Mouse (Mus musculus) urinary bladder, postnatal 4 days (tissue): Measurements from ENCODE around the gene Dhcr7.

ENCODE experiments used
- DNase-seq, 2 experiments: peaks; one replicate each; pipeline ENCODE4 v3.0.0; 2021 to 2022; ENCODE audit warnings: low spot score in 2 of 2

Gene Dhcr7

DNA sequence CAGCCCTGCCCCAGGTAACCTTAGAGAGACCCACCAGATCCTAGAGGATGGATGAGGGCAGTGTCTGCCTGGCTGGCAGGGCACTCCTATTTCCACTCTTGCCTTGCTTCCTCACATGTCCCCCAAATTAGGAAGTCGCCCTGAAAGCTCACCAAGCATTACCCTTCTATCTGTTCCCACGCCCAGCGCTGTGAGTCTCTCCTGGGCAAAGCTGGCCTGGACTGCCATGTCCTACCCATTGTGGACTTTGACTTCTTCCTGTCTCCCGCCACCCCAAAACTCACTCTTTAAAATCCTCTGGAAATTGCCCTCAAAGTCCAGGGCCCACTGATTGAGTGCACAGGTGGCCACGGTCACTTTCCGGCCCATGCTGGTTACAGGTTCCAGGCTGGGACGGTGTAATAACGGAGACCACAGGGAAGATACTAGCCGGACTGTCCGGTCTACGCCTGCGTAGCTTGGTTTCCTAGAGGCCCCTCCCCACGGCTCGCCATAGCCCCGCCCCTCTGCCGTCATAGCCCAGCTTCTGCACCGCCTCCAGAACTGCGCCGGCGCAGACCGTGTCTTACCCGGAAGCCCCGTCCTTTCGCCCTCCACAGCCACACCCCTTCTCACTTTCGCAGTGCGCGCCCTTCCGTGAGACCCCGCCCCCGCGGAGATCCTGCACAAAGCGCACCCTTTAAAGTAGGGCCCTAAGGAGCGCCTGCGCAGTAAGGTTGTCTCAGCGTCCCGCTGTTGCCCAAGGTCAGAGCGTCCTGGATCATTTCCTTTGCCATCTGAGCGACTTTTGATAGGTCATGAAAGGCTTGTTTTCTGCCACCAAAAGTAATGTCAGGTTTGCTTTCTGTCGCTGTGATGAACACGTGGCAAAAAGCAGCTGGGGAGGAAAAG is at the start of gene Dhcr7, which contains the start of gene Nadsyn1:
Gene Dhcr7 (plus strand): TSS at position 771 of the 891 bp plus-strand sequence.
Gene Nadsyn1 (minus strand): TSS at position 475 of the 891 bp plus-strand sequence.
- peak; percentile 99 for DNase-seq

DNA sequence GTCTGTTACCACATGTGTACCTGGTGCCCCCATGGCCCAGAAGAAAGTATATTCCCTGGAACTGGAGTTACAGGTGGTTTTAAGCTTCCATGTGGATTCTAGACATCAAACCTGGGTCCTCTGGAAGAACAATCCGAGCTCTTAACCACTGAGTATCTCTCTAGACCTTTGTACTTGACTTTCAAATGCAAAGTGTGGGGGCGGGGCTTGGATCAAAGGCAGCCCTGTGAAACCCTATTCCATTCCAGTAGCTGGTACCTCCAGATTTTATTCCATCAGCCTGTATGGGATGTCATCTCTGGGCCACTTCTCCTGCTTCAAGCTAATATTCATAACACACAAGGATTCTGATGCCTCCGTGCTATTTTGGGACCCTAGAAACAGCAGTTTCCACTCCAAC is 46.8 kb upstream of the Dhcr7 start:
- DNase-seq = no peak

DNA sequence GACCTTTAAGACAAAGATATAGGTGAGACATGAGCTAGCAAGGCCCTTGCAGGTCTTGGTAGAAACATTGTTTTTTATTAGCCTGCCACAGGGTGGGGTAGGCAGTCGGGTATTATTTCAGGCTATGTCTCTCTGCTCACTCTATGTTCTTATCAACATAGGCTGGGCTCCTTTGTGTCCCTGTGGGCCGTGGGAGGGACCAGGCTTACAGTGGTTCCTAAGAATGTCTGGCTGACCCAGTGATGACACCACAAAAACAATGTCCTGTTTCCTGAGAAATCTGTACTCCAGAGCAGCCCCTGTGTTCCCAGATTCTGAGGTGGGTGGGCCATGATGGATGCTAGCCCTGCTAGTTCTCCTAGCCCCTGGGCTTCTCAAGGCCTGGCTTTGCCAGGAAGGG is 45.6 kb upstream of the Dhcr7 start:
- no peak for DNase-seq

DNA sequence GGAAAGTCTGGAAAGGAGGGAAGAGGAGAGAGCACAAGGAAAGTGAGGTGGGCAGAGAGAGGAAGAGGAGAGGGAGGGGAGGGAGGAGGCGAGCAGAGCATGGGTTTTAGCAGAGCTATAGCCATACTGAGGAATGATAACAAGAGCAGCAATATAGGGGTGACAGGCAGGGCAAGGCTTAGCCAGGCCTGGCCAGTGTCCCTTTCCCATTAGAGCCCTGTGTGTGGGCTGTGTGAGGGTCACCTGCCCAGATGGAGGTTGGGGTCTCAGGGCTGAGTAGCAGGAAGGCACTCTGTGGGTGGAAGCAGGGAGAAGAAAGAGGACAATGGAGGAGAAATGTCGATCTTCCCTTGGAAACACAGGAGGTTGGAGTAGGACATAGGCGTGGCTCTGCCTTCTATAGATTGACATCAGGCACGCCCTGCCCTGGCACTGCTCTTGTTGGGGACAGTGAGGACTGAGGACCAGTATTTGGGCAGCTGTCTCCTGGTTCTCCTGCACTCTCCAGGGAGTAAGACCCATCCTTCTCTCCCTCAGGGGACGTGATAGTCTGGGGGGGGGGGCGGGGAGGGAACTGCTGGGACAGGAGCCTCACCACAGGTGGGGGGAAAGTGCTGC is 39.5 kb upstream of the Dhcr7 start:
- no peak for DNase-seq

DNA sequence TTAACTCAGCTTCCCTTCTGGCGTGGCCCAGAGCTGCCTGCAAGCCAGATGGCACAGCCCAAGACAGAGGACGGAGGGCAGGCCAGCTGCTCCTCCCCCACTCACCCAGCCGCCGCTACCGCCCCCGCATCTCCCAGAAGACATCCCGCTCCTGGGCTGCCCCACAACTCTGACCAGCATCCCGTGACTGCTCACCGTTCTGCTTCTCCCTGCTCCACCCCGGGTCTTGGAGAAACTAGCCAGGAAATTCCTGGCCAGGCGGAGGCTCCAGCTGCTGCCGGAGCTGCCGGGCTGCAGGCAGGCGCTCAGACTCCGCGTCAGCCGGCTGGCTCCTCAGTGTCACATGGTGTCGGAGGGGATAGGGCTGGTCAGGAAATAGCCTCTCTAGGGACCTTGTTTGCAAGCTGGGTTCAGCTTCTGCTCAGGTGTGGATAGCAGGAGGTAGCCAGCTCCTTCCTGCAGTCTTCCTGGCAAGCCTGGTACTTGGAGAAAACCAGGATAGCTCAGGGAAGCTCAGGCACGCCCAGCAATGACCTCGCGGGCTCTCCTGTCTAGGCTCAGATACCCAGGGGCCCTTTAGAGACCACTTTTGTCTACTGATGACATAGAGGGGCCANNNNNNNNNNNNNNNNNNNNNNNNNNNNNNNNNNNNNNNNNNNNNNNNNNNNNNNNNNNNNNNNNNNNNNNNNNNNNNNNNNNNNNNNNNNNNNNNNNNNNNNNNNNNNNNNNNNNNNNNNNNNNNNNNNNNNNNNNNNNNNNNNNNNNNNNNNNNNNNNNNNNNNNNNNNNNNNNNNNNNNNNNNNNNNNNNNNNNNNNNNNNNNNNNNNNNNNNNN is 38.7 kb upstream of the Dhcr7 start, which contains the start of gene Mrgpre:
Gene Mrgpre (minus strand): TSS at position 505 of the 834 bp plus-strand sequence.
- DNase-seq = peak; percentile 83 to 86

DNA sequence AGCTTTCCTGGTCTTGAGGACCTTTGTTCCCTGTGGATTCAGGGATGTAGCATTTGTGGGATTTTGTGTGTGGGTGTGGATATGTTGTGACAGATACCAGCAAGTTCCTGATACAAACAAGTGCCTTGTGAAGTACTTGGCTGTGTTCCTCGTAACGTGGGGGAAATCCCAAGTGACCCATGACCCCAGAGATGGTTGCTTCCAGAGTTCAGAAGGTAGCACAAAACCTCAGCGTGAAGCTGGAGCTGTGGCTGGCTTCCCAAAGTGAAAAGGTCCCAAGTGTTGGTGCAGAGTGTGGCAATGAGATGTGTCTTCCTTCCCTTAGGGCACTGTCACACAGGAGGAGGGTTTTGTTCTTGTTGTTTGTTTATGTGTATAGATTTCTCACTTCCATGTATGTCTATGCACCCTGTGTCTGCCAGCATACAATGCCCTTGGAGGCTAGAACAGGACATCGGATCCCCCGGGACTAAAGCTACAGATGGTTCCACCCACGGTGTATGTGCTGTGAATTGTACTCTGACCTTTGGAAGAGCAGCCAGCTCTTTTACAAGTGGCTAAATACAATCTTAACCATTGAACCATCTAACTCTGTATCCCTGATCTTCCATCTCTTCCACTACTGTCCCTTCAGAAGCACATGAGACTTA is 30.5 kb upstream of the Dhcr7 start:
- DNase-seq = no peak

DNA sequence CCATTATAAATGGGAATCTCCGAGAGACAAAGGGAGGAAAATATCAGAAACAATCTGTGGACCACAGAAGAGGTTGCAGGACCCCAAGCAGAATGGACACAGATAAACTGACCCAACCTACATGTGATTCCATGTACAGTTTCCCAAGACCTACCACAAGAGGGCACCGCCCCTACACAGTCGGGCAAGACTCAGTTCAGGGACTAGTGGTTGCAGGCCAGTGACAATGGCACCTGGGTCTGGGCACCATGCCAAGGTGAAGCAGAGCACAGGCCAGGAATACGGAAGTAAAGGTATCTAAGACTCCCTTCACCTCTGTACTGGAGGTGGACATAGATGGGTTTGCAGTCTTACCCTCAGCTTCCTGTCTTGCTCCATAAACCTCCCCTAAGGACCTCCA is 29.8 kb upstream of the Dhcr7 start:
- DNase-seq = peak; percentile 57 to 70

DNA sequence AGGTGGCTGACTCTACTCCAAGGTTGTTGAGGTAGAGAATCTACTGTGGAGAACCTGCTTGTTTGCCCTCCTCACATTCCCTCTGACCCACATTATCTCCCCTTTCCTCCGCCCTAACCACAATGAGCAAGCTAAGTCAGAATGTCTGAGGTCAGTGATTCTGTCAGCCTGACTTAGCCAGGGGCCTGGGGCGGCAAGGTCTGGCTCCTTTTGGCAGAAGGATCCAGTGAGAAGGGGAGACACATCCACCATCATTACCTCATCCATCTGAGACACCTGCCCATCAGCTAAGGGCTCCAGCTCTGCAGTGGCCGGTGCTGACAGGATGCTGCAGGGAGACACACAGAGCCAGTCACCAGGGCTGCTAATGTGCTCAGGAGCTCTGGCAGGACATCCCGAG is 24.2 kb upstream of the Dhcr7 start:
- DNase-seq = no peak

DNA sequence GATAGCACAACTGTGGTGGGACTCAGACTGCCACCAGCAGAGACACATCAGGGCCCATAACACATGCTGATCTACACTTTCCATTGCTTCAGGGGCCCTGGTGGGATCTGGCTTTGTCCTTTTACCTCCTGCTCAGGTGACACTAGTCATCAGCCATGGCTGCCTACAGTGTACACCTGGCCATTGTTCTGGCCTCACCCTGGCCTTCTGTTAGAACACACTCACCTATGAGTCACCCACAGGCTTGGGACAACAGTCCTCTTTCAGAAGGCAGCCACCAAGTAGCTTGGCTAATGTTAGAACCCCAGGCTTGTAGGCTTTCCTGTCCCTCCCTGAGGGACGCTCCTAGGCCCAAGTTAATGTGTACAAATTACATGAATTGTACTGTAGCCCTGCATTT is 22.2 kb upstream of the Dhcr7 start:
- DNase-seq = no peak

DNA sequence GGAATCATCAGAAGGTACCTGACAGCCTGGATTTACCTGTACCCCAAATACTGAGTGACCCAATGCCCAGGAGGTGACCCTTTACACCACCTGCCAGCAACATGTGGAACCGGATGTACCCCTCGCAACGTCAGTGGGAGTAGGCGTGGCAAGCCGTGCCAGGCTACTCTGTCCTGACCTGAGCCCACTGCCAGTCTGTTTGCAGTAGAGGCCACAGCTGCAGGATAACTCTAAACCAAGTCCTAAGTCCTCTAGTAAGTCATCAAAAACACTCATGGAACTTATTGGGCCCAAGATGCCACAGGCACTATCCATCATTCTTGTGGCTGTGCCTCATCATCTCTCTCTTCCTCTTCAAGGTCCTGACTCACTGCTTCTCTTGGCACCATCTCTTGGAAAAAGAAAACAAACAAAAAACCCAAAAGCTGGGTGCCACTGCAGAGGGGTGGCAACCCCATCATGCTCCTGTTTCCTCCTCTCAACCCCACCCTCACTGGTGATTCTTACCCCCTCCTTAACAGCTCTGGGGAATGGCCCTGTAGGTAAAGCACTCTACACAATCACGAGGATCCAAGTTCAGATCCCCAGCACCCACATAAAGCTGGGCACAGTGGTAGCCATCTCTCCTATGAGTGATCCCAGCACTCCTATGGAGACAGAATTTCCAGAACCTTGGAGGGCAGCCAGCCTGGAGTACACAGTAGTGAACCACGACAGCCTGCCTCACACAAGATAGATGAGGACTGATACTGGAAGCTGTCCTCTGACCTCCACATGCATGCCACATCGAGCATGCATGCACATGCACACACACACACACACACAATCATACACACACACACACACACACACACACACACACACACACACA is 21.5 kb upstream of the Dhcr7 start:
- no peak for DNase-seq

DNA sequence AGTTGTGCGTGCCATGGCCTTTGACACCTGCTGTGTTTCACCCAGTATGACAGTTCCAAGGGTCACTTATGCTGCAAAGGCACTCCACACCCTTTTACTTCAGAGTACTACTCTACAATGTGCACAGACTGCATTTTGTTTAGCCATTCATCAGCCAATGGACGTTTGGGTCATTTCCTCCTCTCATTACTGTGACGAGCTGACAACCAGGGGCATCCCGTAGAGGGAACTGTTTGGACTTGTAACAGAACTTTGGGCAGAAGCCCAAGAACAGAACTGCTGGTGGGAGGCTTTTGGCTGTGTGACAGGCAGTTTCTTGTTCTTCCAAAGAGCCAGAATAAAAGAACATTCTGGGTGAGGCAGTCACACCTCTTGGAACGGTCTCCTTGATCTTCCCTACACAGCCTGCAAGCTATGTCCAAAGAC is 17.7 kb upstream of the Dhcr7 start:
- no peak for DNase-seq

DNA sequence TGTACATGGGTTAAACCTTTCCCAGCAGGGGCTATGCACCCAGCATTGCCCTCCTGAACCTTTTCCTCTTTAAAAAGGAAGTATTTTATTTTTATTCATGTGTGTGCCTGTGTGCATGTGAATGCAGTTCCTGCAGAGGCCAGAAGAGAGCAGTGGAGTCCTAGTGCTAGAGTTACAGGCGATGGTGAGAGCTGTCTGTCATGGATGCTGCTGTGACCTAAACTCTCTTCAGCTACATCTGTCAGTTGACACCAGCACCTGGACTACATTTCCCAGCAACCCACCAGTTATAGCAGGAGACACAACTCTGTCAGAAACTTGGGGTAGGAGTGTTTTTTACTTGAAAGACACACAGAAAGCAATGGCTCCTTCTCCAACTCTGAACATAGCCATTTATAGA is 14.0 kb upstream of the Dhcr7 start:
- DNase-seq = no peak

DNA sequence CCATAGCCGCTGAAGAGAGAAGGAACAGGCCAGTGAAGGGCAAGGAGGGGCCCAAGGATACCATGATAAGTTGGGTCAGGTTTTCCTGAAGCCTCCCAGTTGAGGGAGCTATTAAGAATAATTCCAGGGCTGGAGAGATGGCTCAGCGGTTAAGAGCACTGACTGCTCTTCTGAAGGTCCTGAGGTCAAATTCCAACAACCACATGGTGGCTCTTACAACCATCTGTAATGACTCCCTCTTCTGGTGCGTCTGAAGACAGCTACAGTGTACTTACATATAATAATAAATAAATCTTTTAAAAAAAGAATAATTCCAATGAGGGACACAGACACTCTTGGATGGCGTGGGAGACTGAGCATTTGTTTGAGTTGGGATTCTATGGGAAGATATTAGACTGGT is 3.7 kb upstream of the Dhcr7 start:
- no peak for DNase-seq

DNA sequence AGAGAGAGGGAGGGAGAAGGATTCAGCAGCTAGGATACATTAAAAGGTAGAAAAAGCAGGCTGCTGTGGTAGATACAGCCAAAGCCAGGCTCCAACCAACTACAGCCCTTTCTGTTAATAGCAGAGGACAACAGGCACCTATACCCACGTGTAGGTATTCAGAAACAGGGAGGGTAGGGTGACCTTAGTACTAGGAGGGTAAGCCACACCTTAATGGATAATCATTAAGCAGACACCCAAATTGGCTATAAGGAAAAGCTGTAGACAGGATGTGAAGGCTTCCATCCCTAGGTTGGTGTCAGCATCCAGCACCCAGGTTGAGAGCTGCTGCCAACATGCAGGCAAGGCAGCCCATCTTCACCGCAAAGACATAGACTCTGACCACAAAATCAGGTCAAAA is 1.7 kb upstream of the Dhcr7 start:
- DNase-seq = no peak

DNA sequence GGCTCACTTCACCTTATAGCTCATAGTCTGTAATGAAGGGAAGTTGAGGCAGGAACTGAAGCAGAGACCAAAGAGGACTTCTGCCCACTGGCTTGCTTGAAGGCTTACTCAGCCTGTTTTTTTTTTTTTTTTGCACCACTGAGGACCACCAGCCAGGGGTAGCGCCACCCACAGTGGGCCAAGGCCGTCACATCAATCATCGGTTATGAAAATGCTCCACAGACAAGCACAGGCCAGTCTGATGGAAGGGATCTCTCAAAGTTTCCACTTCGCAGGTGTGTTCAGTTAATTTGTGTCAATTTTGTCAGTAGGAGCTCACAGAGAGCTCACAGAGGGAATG is 291 bp downstream of the Dhcr7 start:
- no peak for DNase-seq

DNA sequence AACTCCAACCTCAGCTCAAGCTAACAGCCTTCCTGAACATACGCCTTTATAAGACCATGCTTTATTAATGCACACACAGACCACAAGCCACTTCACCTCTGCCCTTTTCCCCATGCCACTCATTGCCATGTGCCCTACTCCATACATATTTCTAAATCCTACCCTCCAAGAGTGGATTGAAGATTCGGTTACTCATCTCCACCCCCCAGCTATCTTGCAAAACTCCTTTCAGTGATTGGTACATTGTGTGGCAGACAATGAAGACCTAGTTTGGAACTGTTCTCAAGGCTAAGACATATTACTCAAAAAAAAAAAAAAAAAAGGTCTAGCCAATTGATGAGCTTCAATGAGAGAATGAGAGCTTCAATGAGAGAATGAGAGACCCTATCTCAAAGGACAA is 4.0 kb downstream of the Dhcr7 start:
- DNase-seq = no peak

DNA sequence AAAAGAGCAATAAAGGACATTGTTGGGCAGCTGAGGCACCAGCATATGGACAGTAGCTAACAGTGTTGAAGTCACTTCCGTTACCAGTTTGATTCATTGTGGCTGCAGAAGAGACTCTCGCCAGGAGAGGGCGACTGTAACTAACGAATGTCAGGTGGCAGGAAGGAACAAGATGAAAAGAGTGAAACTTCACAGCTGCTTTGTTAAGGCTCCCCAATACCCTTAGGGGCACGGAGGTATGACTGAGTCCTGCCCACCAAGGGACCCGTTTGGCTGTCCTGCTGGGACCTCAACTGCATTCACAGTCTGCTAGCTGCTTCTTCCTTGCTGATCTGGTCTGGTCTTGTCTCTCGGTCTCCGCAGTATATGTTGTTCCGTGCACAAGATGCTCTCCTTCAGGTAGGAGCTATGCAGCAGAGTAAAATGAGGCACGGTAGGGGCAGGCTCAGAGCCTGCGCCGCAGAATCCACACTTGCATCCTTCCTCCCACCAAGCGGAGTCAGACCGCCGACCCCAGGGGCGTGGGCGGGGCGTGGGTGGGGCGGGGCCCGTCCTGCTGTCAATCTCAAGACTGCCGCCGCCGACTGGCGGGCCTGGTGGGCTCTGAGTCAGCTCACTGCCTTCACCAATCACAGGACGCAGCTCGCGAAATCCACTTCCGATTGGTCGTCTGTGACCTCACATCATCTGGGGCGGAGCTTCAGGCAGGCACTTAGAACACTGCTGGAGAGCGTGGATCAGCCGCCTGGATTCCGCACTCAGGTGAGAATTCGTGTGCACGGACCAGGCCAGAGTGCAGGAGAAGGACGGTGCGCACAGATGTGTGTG is 6.8 kb downstream of the Dhcr7 start:
- DNase-seq = peak; percentile 91 to 92

DNA sequence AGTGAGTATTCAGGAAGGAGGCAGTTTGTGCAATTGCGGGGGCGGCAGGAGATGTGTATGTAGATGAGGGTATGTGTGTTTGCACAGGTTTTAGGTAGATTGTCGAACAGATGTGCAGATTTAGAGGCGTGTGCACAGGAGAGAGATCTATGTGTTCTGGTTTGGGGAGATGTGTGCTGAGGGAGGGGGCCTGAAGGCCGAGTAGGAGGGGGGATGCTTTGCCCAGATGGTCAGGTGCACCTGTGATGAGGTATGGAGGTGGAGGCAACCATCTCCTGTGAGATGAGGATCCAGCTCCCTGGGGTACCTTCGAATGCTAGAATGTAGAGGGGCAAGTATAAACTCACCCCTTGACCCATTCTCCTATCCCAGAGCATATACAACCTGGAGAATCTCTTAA is 7.5 kb downstream of the Dhcr7 start:
- DNase-seq = no peak

DNA sequence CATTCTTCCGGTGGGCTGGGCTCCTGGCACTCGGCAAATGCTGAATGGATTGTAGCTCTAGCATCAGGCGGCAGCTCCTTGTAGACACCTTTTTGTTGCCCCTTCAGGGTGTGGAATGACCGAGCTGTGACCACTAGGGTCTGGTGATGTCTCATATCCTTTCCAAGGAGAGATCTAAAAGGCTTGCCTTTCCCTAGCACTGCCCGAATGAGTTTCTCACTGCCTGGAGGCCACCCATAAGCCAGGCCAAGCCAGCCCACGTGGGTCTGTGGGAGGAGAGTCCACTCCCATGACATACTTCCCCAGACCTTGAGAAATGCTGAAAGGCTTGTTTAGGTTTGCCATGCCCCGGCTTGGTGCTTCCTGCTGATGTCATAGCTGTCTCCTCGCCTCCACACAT is 9.3 kb downstream of the Dhcr7 start:
- peak in 1 of 2 experiments; percentile 47 for DNase-seq

DNA sequence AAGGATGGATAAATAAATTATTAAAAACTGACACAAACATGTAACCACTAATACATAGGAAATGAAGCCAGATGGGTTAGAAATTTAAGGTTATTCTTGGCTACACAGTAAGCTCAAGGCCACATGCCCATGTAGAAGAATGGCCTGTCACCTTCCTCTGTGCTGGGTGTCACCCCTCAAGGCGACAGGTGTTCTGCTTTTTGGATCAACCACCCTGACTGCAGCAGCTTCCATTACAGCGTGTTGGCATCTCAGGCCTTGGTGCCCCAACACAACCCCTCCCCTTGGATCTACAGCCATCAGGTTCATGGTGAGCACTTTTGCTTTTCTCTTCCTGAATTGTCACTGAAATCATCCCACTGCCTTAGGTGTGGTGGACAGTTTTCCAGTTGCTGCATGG is 9.7 kb downstream of the Dhcr7 start:
- DNase-seq = no peak
